Mouse (Mus musculus) cerebellum, adult 2 months (tissue): Measurements from ENCODE around the gene Hivep3. TPM values are rescaled to one million over a fixed set of nuclear protein-coding genes. Genes with fewer than 3 reads are reported as not detected.

Source experiments
- DNase-seq, 2 experiments: peaks; one replicate each; pipeline ENCODE4 v3.0.0; 2021
- H3K27ac ChIP-seq: fragments of 200-500 bp; 2 replicates; pipeline ENCODE4 v1.5.1; 2012; ENCODE audit warnings: low read length, control low read depth, inconsistent platforms; ENCODE audit not compliant: insufficient read depth
- H3K27me3 ChIP-seq: fragments of 200-500 bp; 2 replicates; pipeline ENCODE4 v1.6.1; 2012; ENCODE audit warnings: inconsistent platforms, mild to moderate bottlenecking, low read length, moderate library complexity; ENCODE audit not compliant: control insufficient read depth, insufficient read depth
- H3K4me1 ChIP-seq: fragments of 200-500 bp; 2 replicates; pipeline ENCODE4 v1.6.1; 2011; ENCODE audit warnings: low read length; ENCODE audit not compliant: control insufficient read depth, insufficient read depth
- H3K4me3 ChIP-seq: fragments of 200-500 bp; replicated peaks from 2 replicates; pipeline ENCODE3; 2011; ENCODE audit warnings: mild to moderate bottlenecking, low read depth, low read length, control low read depth; ENCODE audit not compliant: insufficient read depth
- CTCF ChIP-seq: fragments of 200-500 bp; IDR thresholded peaks from 2 replicates; pipeline ENCODE4 v1.5.1; 2011; ENCODE audit warnings: low read depth, mild to moderate bottlenecking, control low read depth, low read length, moderate library complexity, borderline replicate concordance; ENCODE audit not compliant: insufficient read depth
- POLR2A ChIP-seq: fragments of 200-500 bp; IDR thresholded peaks from 2 replicates; pipeline ENCODE4 v1.6.1; 2011; ENCODE audit warnings: low read length, control low read depth, borderline replicate concordance; ENCODE audit not compliant: insufficient read depth
- WGBS: fragments of 180-500 bp; shearing (Covaris S2); methylation state at CpG from one replicate; pipeline ENCODE4 v1.1.7; 2018; 5-methylcytosine and 5-hydroxymethylcytosine counted together
- polyA plus RNA-seq: library from polyadenylated mRNA; depleted of rRNA; stranded (reverse); fragments of >200 nt; gene quantifications from 2 replicates; pipeline ENCODE4 v1.2.3, GENCODE M21; 2012

Hivep3 gene
- polyA plus RNA-seq, 1 experiment = 36.8 TPM

- peak; percentile 72 to 88 for DNase-seq
- peak overlapping the region; percentile 88 for H3K27ac ChIP-seq
- TF ChIP-seq POLR2A = no peak
- no peak for TF ChIP-seq CTCF
- H3K27me3 ChIP-seq = no peaks in the 10 kb centered on the region
- no peak overlapping the region for H3K4me3 ChIP-seq
- 21% methylated on average over 9 of the region's 9 CpGs for WGBS
- H3K4me1 ChIP-seq = peaks cover 37% of the 10 kb centered on the region
These were observed 28.0 kb downstream of the Hivep3 start for GRCm38 (mm10) chr4:119761459-119762121.

GRCm38 (mm10) chr4:119762171-119762570 is 28.6 kb downstream of the Hivep3 start:
- 19% methylated on average over 2 of the region's 2 CpGs for WGBS
- peaks cover 37% of the 10 kb centered on the region for H3K4me1 ChIP-seq
- peak overlapping the region; percentile 88 for H3K27ac ChIP-seq
- H3K27me3 ChIP-seq = no peaks in the 10 kb centered on the region
- TF ChIP-seq POLR2A = no peak
- no peak for TF ChIP-seq CTCF
- no peak overlapping the region for H3K4me3 ChIP-seq
- peak; percentile 60 to 71 for DNase-seq

- Histone ChIP-seq H3K4me3 (no peak overlapping the region), H3K27me3 (no peaks in the 10 kb centered on the region), H3K27ac (peak overlapping the region; percentile 11; the same call in 1 of the 2 replicates), H3K4me1 (peaks cover 16% of the 10 kb centered on the region)
- TF ChIP-seq POLR2A (no peak), CTCF (no peak)
- peak; percentile 55 to 72 for DNase-seq
- 18% methylated on average over 3 of the region's 3 CpGs for WGBS
These were observed 34.5 kb downstream of the Hivep3 start for GRCm38 (mm10) chr4:119768046-119768445.

GRCm38 (mm10) chr4:119775913-119776312 is 42.3 kb downstream of the Hivep3 start:
- DNase-seq = no peak
- Histone ChIP-seq H3K4me1 (peaks cover 23% of the 10 kb centered on the region), H3K27me3 (no peaks in the 10 kb centered on the region), H3K4me3 (no peak overlapping the region), H3K27ac (no peak overlapping the region)
- TF ChIP-seq CTCF (no peak), POLR2A (no peak)
- 59% methylated on average over 3 of the region's 3 CpGs for WGBS

GRCm38 (mm10) chr4:119777146-119777545 is 43.6 kb downstream of the Hivep3 start:
- no peak overlapping the region for H3K4me3 ChIP-seq
- no peak overlapping the region for H3K27ac ChIP-seq
- TF ChIP-seq POLR2A = no peak
- TF ChIP-seq CTCF = no peak
- peaks cover 24% of the 10 kb centered on the region for H3K4me1 ChIP-seq
- WGBS = 96% methylated on average over 3 of the region's 3 CpGs
- no peaks in the 10 kb centered on the region for H3K27me3 ChIP-seq
- no peak for DNase-seq

- 14% methylated on average over 5 of the region's 5 CpGs for WGBS
These were observed 46.2 kb downstream of the Hivep3 start for GRCm38 (mm10) chr4:119779561-119780400.

GRCm38 (mm10) chr4:119780881-119781280 is 47.3 kb downstream of the Hivep3 start:
- no peaks in the 10 kb centered on the region for H3K27me3 ChIP-seq
- no peak overlapping the region for H3K27ac ChIP-seq
- no peak overlapping the region for H3K4me3 ChIP-seq
- WGBS = 70% methylated on average over 6 of the region's 6 CpGs
- no peak for DNase-seq
- H3K4me1 ChIP-seq = peaks cover 23% of the 10 kb centered on the region
- TF ChIP-seq CTCF = no peak
- TF ChIP-seq POLR2A = no peak

More at GRCm38 (mm10) chr4:119779561-119780400, 46.2 kb downstream of the Hivep3 start:
- Histone ChIP-seq H3K4me3 (no peak overlapping the region), H3K27ac (peak overlapping the region; percentile 69), H3K27me3 (no peaks in the 10 kb centered on the region), H3K4me1 (peaks cover 23% of the 10 kb centered on the region)
- DNase-seq = peak; percentile 43 to 71
- no peak for TF ChIP-seq CTCF

GRCm38 (mm10) chr4:119784959-119785358 is 51.4 kb downstream of the Hivep3 start:
- Histone ChIP-seq H3K27me3 (no peaks in the 10 kb centered on the region), H3K4me3 (no peak overlapping the region), H3K4me1 (peaks cover 20% of the 10 kb centered on the region; the same call in 1 of the 2 replicates), H3K27ac (no peak overlapping the region)
- no peak for TF ChIP-seq CTCF
- no peak for TF ChIP-seq POLR2A
- DNase-seq = no peak
- 94% methylated on average over 3 of the region's 3 CpGs for WGBS
